Mouse (Mus musculus) forebrain, postnatal 0 days (tissue): ENCODE measurements around the gene Rpl10l. TPM values are rescaled to one million over a fixed set of nuclear protein-coding genes. Genes with fewer than 3 reads are reported as not detected.

Source experiments
- ATAC-seq: fragments of 200-750 bp; cut with Nextera tagmentation; 2 replicates; pipeline ENCODE4 v1.8.0; 2017; ENCODE audit warnings: mild to moderate bottlenecking, moderate library complexity
- DNase-seq: peaks from one replicate; pipeline ENCODE4 v3.0.0-alpha.2; 2015
- H3K27ac ChIP-seq: fragments of 300-500 bp; sonication (generic); 2 replicates; pipeline ENCODE4 v1.5.1; 2014; ENCODE audit warnings: low read depth, mild to moderate bottlenecking, antibody characterized with exemption, low read length, moderate library complexity, mixed read lengths
- H3K27me3 ChIP-seq: fragments of 300-500 bp; sonication (generic); 2 replicates; pipeline ENCODE4 v1.6.1; 2014; ENCODE audit warnings: mild to moderate bottlenecking, low read length, mixed read lengths; ENCODE audit not compliant: insufficient read depth
- H3K36me3 ChIP-seq: fragments of 300-500 bp; sonication (generic); 2 replicates; pipeline ENCODE4 v1.6.1; 2014; ENCODE audit warnings: mild to moderate bottlenecking, moderate library complexity; ENCODE audit not compliant: insufficient read depth
- H3K4me1 ChIP-seq: fragments of 300-500 bp; sonication (generic); 2 replicates; pipeline ENCODE4 v1.6.1; 2014; ENCODE audit warnings: antibody characterized with exemption; ENCODE audit not compliant: insufficient read depth
- H3K4me2 ChIP-seq: fragments of 300-500 bp; sonication (generic); 2 replicates; pipeline ENCODE4 v1.6.1; 2014; ENCODE audit warnings: low read depth, mild to moderate bottlenecking, moderate library complexity
- H3K4me3 ChIP-seq: fragments of 300-500 bp; sonication (generic); 2 replicates; pipeline ENCODE4 v1.5.1; 2014; ENCODE audit warnings: low read depth, low read length, mixed read lengths
- H3K9ac ChIP-seq: fragments of 300-500 bp; sonication (generic); 2 replicates; pipeline ENCODE4 v1.6.1; 2014; ENCODE audit warnings: mild to moderate bottlenecking
- H3K9me3 ChIP-seq: fragments of 300-500 bp; sonication (generic); 2 replicates; pipeline ENCODE4 v1.6.1; 2016; ENCODE audit warnings: low read length
- CTCF ChIP-seq: sonication (generic); IDR thresholded peaks from 2 replicates; pipeline ENCODE4 v1.5.1; 2016; ENCODE audit warnings: antibody characterized with exemption, control low read depth, low read depth
- WGBS: fragments of 180-500 bp; shearing (Covaris S2); extraction: QIAGEN DNeasy Blood & Tissue Kit; methylation state at CpG from one replicate; pipeline ENCODE4 v1.1.7; 2014; 5-methylcytosine and 5-hydroxymethylcytosine counted together
- polyA plus RNA-seq: library from polyadenylated mRNA; unstranded; fragments of >200 nt; fragmentation: Nextera tagmentation; extraction: Ambion mirVana; gene quantifications from 2 replicates; pipeline ENCODE4 v1.2.1, GENCODE M21; 2015
- total RNA-seq: library from RNA; depleted of rRNA; stranded (reverse); fragments of >200 nt; gene quantifications from 2 replicates; pipeline ENCODE4 v1.2.3, GENCODE M21; 2014; rRNA removed

The Rpl10l gene
- not detected in 2 replicates for total RNA-seq
- polyA plus RNA-seq, result not detected in 2 replicates

DNA sequence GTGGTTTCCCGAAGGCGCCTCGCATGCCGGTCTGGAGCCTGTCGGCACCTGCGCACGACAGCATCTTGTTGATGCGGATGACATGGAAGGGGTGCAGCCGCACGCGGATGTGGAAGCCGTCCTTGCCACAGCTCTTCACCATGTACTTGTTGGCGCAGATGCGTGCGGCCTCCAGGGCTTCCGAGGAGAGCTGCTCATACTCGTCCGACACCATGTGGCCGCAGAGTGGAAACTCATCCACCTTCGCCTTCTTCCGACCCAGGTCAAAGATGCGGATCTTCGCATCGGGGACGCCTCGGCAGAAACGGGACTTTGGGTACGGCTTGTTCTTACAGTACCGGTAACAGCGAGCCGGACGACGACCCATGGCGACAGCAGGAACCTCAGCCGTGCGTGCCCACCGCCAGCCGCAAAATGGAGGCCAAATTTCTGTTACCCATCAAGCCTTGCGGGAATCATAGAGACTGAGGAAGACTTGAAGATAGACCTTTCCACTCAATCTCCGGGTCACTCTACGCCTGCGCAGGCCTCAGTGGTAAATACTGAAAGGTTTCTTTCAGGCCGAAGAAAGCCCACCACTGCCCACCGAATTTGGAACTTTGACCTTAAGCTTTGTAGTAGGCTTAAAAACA, at the start of gene Rpl10l:
Gene Rpl10l (minus strand): TSS at position 411 of the 632 bp plus-strand sequence.
- no peak for DNase-seq
- Histone ChIP-seq H3K36me3 (no peaks in the 10 kb centered on the region), H3K27ac (no peak within 1 kb of the TSS), H3K27me3 (no peaks in the 10 kb centered on the region), H3K9ac (no peak within 1 kb of the TSS), H3K4me3 (no peak within 1 kb of the TSS), H3K4me2 (no peak within 1 kb of the TSS), H3K9me3 (no peaks in the 10 kb centered on the region), H3K4me1 (no peaks in the 10 kb centered on the region)
- ATAC-seq, result no peak
- WGBS, result 98% methylated on average over 44 of the region's 44 CpGs
- no peak for TF ChIP-seq CTCF

DNA sequence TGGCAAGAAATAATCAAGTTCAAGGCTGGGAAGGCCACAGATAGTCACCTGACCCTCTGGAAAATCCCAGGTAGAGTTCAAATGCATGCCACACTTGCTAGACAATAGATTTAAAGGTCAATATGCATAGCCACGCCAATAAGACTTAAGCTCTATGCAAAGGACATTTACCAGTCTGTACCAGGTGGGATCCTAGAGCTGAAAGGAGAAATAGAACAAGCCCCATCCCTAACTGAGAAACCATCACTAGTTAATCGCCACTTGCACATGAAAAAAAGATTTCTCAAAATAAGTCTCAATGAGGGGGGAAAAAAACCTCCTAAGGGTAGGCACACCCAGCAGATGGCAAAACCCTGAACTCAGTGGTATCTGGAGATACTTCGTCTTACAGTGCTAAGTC, 8.3 kb downstream of the Rpl10l start:
- no peak overlapping the region for H3K4me3 ChIP-seq
- no peak overlapping the region for H3K27ac ChIP-seq
- no peak overlapping the region for H3K4me2 ChIP-seq
- DNase-seq (no peak), ATAC-seq (no peak)
- no peak overlapping the region for H3K9ac ChIP-seq
- no peaks in the 10 kb centered on the region for H3K27me3 ChIP-seq
- H3K4me1 ChIP-seq, result no peaks in the 10 kb centered on the region
- TF ChIP-seq CTCF, result no peak
- 91% methylated on average over 3 of the region's 3 CpGs for WGBS
- no peaks in the 10 kb centered on the region for H3K9me3 ChIP-seq
- H3K36me3 ChIP-seq, result no peaks in the 10 kb centered on the region

DNA sequence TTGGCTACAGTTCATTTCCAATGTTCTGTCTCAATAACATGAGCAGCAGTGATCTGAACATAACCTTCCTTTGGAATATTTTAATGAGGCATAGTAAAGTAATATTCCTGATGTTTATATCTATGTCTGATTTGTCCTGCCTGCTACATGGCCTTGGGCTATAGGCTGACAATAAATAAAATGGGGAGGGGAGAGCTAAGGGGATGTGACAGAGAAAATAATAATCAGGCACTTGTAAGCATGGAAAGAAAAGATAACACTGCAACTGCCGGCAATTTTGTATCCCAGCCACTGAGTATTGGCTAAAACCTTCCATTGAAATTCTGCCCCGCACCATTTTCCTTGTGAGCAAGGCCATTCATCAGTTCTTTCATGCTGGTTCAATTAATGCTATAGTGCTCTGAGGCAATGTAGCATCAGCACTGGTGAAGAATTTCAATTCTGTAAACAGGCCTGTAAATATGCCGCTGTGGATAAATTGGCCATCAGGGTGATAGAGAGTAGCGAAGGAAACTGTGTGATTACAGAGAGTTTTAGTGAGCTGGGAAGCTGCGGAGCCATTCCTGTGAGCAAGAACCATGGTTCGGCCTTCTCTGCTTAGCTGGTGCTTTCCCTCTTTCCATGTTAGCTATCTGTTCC, 38.6 kb downstream of the Rpl10l start:
- Histone ChIP-seq H3K4me2 (no peak overlapping the region), H3K9me3 (no peaks in the 10 kb centered on the region), H3K27ac (no peak overlapping the region), H3K36me3 (no peaks in the 10 kb centered on the region), H3K4me1 (no peaks in the 10 kb centered on the region), H3K4me3 (no peak overlapping the region), H3K27me3 (no peaks in the 10 kb centered on the region), H3K9ac (no peak overlapping the region)
- 39% methylated on average over 6 of the region's 6 CpGs for WGBS
- DNase-seq (peak; percentile 5), ATAC-seq (no peak)
- no peak for TF ChIP-seq CTCF

DNA sequence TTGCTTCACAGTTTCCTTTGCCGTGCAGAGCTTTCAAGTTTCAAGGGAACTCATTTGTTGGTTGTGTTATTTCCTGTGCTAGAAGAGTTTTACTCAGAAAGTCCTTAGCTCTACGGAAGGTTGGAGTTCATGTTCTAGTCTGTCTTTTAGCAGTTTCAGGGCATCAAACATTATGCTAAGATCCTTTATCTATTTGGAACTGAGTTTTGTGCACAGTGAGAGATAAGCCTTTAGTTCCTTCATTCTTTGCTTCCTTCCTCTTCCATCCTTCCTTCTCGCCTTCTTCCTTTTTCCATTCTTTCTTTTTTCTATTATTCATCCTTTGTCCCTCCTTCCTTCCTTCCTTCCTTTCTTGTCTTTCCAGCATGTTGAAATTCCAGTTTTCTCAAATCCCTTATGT, 50.0 kb downstream of the Rpl10l start:
- no peak for TF ChIP-seq CTCF
- ATAC-seq (no peak), DNase-seq (no peak)
- H3K9me3 ChIP-seq, result no peaks in the 10 kb centered on the region
- H3K9ac ChIP-seq, result no peak overlapping the region
- H3K4me1 ChIP-seq, result no peaks in the 10 kb centered on the region
- H3K27me3 ChIP-seq, result no peaks in the 10 kb centered on the region
- no peak overlapping the region for H3K4me3 ChIP-seq
- no peak overlapping the region for H3K27ac ChIP-seq
- WGBS, result 73% methylated on average over 3 of the region's 3 CpGs
- H3K4me2 ChIP-seq, result no peak overlapping the region
- H3K36me3 ChIP-seq, result no peaks in the 10 kb centered on the region
